Mouse (Mus musculus): ENCODE results near the gene Fam118b. TPM values are rescaled to one million over a fixed set of nuclear protein-coding genes. Genes with fewer than 3 reads are reported as not detected.
A peak's percentile ranks its signal among the peaks of the same experiment; 100 is the strongest.

Fam118b gene
- polyA plus RNA-seq, 1 experiment from 2014 or later: 58.2 TPM

DNA sequence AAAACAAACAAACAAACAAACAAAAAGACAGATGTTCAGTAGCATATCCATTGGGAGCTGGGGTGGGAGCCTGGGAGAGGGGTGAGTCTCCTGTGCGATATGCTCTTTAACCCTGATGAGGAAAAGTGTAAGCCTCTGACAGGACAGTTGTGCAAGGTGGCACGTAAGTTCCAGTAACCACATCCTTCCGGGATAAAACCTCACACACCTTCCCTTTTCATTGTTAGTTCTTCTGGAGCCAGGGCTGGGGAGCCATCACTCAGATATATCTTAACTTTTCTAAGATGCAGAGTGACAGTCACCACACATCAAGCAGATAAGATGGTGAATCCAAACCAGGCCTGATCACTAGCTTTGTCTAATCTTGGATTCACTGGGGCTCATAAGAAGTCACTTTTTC lies 73.6 kb downstream of the Fam118b start:
- no peak overlapping the region for H3K4me3 ChIP-seq (ENCODE audit: low read length)
- H3K27me3 ChIP-seq (replicated peaks; ENCODE audit: control insufficient read depth, insufficient read depth, low read length): no peaks in the 10 kb centered on the region
- H3K4me2 ChIP-seq (ENCODE audit: low read depth, low read length): no peak overlapping the region
- H3K9ac ChIP-seq (ENCODE audit: low read depth, low read length): no peak overlapping the region
- ATAC-seq: no peak
- no peaks in the 10 kb centered on the region; the same call in 1 of the 2 replicates for H3K36me3 ChIP-seq (ENCODE audit: control insufficient read depth, insufficient read depth, low read length)
- 95% methylated on average over 3 of the region's 3 CpGs for WGBS
- H3K27ac ChIP-seq (ENCODE audit: low read length): no peak overlapping the region
- H3K4me1 ChIP-seq (ENCODE audit: control insufficient read depth, insufficient read depth, low read length): no peaks in the 10 kb centered on the region
- H3K9me3 ChIP-seq (ENCODE audit: control insufficient read depth, low read length): no peaks in the 10 kb centered on the region

DNA sequence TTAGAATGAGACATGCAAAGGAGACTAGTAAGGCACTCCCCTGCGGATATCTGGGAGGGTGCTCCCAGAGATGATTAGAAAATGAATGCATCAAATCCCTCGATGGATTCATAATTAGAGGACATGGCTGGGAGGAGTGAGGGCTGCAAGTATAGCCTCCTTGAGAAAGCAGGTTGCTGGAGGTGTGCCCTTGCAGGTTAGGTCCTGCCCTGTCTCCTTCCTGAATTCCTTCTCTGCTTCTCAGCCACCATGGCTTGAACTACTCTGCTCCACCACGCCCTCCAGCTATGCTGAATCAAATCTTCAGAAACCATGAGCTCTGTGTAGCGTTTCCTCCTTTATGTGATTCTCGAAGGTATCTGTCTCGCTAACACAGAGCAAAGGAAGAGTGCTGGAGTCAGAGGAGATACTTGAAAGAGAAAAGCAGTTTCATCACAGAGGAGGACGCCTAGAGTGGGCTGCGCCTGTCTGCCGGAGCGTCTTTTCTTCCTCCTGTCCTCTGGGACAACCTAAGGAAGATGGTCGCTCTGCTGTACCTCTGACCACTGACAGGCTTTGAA lies 74.5 kb downstream of the Fam118b start:
- Histone ChIP-seq H3K9me3 (ENCODE audit: control insufficient read depth, low read length) (no peaks in the 10 kb centered on the region), H3K36me3 (ENCODE audit: control insufficient read depth, insufficient read depth, low read length) (peaks cover 7% of the 10 kb centered on the region; the same call in 1 of the 2 replicates), H3K4me3 (ENCODE audit: low read length) (no peak overlapping the region), H3K4me2 (ENCODE audit: low read depth, low read length) (no peak overlapping the region), H3K27ac (ENCODE audit: low read length) (no peak overlapping the region), H3K9ac (ENCODE audit: low read depth, low read length) (no peak overlapping the region), H3K27me3 (replicated peaks; ENCODE audit: control insufficient read depth, insufficient read depth, low read length) (no peaks in the 10 kb centered on the region), H3K4me1 (ENCODE audit: control insufficient read depth, insufficient read depth, low read length) (no peaks in the 10 kb centered on the region)
- ATAC-seq: no peak
- 85% methylated on average over 11 of the region's 11 CpGs for WGBS

DNA sequence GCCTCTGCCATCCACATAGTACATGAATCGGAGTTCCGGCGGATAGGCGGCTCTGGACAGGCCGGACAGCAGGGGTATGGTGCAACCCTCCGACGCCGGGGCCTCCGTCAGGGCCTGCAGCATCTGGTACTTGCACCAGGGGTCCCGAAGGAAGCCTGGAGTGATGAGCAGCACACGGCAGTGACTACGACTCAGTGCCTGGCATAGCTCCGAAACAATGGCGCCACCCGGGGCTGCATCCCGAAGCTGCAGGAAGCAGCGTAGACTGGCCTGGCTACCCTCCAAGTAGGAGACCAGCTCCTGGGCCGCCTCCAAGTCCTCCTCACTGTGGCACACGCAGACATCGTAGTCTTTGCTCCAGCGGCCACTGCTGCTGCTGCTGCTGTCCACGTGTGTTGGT lies 78.9 kb downstream of the Fam118b start:
- Histone ChIP-seq H3K36me3 (ENCODE audit: control insufficient read depth, insufficient read depth, low read length) (peaks cover 7% of the 10 kb centered on the region; the same call in 1 of the 2 replicates), H3K9ac (ENCODE audit: low read depth, low read length) (no peak overlapping the region), H3K27ac (ENCODE audit: low read length) (no peak overlapping the region), H3K4me2 (ENCODE audit: low read depth, low read length) (no peak overlapping the region), H3K27me3 (replicated peaks; ENCODE audit: control insufficient read depth, insufficient read depth, low read length) (no peaks in the 10 kb centered on the region), H3K4me3 (ENCODE audit: low read length) (no peak overlapping the region), H3K4me1 (ENCODE audit: control insufficient read depth, insufficient read depth, low read length) (no peaks in the 10 kb centered on the region), H3K9me3 (ENCODE audit: control insufficient read depth, low read length) (no peaks in the 10 kb centered on the region)
- 77% methylated on average over 22 of the region's 22 CpGs for WGBS
- ATAC-seq: no peak

GRCm38 (mm10) chr9:35187351-35187903 lies 80.2 kb downstream of the Fam118b start:
- peaks cover 7% of the 10 kb centered on the region; the same call in 1 of the 2 replicates for H3K36me3 ChIP-seq (ENCODE audit: control insufficient read depth, insufficient read depth, low read length)
- H3K4me3 ChIP-seq (ENCODE audit: low read length): no peak overlapping the region
- H3K4me1 ChIP-seq (ENCODE audit: control insufficient read depth, insufficient read depth, low read length): no peaks in the 10 kb centered on the region
- H3K9me3 ChIP-seq (ENCODE audit: control insufficient read depth, low read length): no peaks in the 10 kb centered on the region
- H3K4me2 ChIP-seq (ENCODE audit: low read depth, low read length): no peak overlapping the region
- H3K9ac ChIP-seq (ENCODE audit: low read depth, low read length): no peak overlapping the region
- ATAC-seq: no peak
- WGBS: 82% methylated on average over 10 of the region's 10 CpGs
- H3K27me3 ChIP-seq (replicated peaks; ENCODE audit: control insufficient read depth, insufficient read depth, low read length): no peaks in the 10 kb centered on the region
- no peak overlapping the region for H3K27ac ChIP-seq (ENCODE audit: low read length)

GRCm38 (mm10) chr9:35186430-35186829 lies 81.2 kb downstream of the Fam118b start:
- H3K27me3 ChIP-seq (replicated peaks; ENCODE audit: control insufficient read depth, insufficient read depth, low read length): no peaks in the 10 kb centered on the region
- no peak overlapping the region for H3K27ac ChIP-seq (ENCODE audit: low read length)
- no peaks in the 10 kb centered on the region for H3K9me3 ChIP-seq (ENCODE audit: control insufficient read depth, low read length)
- no peak overlapping the region for H3K4me2 ChIP-seq (ENCODE audit: low read depth, low read length)
- H3K4me3 ChIP-seq (ENCODE audit: low read length): no peak overlapping the region
- no peak overlapping the region for H3K9ac ChIP-seq (ENCODE audit: low read depth, low read length)
- no peak for ATAC-seq
- H3K36me3 ChIP-seq (ENCODE audit: control insufficient read depth, insufficient read depth, low read length): peaks cover 7% of the 10 kb centered on the region; the same call in 1 of the 2 replicates
- no peaks in the 10 kb centered on the region for H3K4me1 ChIP-seq (ENCODE audit: control insufficient read depth, insufficient read depth, low read length)
- WGBS: 71% methylated on average over 4 of the region's 4 CpGs

GRCm38 (mm10) chr9:35183359-35183758 lies 84.2 kb downstream of the Fam118b start:
- H3K9ac ChIP-seq (ENCODE audit: low read depth, low read length): no peak overlapping the region
- H3K36me3 ChIP-seq (ENCODE audit: control insufficient read depth, insufficient read depth, low read length): 0 out of 2 replicates have a peak, but pooled peaks cover 1% of the 10 kb centered on the region
- H3K9me3 ChIP-seq (ENCODE audit: control insufficient read depth, low read length): no peaks in the 10 kb centered on the region
- H3K4me2 ChIP-seq (ENCODE audit: low read depth, low read length): no peak overlapping the region
- H3K27ac ChIP-seq (ENCODE audit: low read length): no peak overlapping the region
- no peak for ATAC-seq
- 75% methylated on average over 5 of the region's 5 CpGs for WGBS
- no peaks in the 10 kb centered on the region for H3K4me1 ChIP-seq (ENCODE audit: control insufficient read depth, insufficient read depth, low read length)
- no peak overlapping the region for H3K4me3 ChIP-seq (ENCODE audit: low read length)
- H3K27me3 ChIP-seq (replicated peaks; ENCODE audit: control insufficient read depth, insufficient read depth, low read length): no peaks in the 10 kb centered on the region

DNA sequence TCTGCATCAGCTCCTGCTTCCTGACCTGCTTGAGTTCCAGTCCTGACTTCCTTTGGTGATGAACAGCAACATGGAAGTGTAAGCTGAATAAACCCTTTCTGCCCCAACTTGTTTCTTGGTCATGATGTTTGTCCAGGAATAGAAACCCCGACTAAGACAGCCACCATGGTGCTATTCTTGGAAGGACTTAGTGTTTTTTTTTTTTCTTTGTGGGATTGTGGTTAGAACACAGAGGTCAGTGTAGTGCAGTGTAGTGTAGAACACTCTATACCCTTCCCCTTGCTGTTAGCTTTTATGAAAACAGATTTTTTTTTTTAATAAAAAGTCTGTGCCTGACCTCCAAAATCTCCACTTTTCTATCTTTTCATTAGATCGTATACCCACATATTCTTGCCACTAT lies 84.8 kb downstream of the Fam118b start:
- no peak overlapping the region for H3K4me2 ChIP-seq (ENCODE audit: low read depth, low read length)
- 83% methylated on average over 2 of the region's 2 CpGs for WGBS
- H3K9ac ChIP-seq (ENCODE audit: low read depth, low read length): no peak overlapping the region
- no peak overlapping the region for H3K4me3 ChIP-seq (ENCODE audit: low read length)
- no peaks in the 10 kb centered on the region for H3K27me3 ChIP-seq (replicated peaks; ENCODE audit: control insufficient read depth, insufficient read depth, low read length)
- H3K27ac ChIP-seq (ENCODE audit: low read length): no peak overlapping the region
- no peaks in the 10 kb centered on the region for H3K9me3 ChIP-seq (ENCODE audit: control insufficient read depth, low read length)
- ATAC-seq: no peak
- no peaks in the 10 kb centered on the region for H3K4me1 ChIP-seq (ENCODE audit: control insufficient read depth, insufficient read depth, low read length)
- H3K36me3 ChIP-seq (ENCODE audit: control insufficient read depth, insufficient read depth, low read length): no peaks in the 10 kb centered on the region

- Histone ChIP-seq H3K4me3 (ENCODE audit: low read length) (peak overlapping the region; percentile 68), H3K36me3 (ENCODE audit: control insufficient read depth, insufficient read depth, low read length) (no peaks in the 10 kb centered on the region), H3K9ac (ENCODE audit: low read depth, low read length) (no peak overlapping the region), H3K4me2 (ENCODE audit: low read depth, low read length) (peak overlapping the region; percentile 51), H3K27ac (ENCODE audit: low read length) (no peak overlapping the region), H3K9me3 (ENCODE audit: control insufficient read depth, low read length) (no peaks in the 10 kb centered on the region), H3K27me3 (replicated peaks; ENCODE audit: control insufficient read depth, insufficient read depth, low read length) (no peaks in the 10 kb centered on the region), H3K4me1 (ENCODE audit: control insufficient read depth, insufficient read depth, low read length) (peaks cover 5% of the 10 kb centered on the region; the same call in 1 of the 2 replicates)
- WGBS: 48% methylated on average over 14 of the region's 14 CpGs
- ATAC-seq: no peak; the same call in 1 of the 2 replicates
These were observed 91.4 kb downstream of the Fam118b start for GRCm38 (mm10) chr9:35176124-35176659.

DNA sequence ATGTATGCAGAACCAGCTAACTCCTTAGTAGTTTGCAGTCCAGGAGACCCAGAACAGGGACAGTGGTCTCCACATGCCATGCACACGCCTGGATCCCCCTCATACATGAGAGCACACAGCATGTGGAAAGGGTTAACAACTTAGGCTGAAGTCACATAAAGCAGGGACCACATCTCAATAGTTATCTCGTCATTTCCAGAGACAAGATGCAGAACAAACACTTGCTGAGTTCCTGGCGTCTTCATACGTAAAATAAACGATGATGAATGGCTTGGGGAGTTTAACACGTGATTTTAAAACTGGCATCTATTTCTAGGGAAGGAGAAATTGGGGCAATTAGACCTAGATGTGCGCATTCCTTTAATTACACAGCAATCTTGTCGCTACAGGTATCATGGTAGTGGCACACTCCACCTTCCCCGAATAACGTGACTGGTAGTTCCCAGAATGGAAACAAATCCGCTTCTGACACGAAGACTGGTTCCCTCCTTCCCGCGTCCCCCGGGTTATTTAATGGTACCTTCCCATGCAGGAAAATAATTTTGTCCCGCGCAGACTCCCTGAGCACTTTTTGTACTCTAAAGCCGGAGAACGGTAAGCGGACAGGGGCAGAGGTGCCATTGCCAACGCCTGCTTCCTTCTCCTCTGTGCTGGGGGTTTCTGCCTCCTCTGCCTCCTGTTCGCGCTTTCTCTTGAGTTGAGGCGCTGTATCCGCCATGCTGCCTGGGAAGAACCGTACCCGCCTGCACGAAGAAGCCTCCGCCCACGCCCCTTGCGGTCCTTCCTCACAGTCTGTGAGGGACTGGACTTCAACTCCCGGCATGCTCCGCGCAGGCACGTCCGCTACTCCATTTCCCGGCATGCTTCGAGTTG lies 92.1 kb downstream of the Fam118b start, which contains the start of gene Dcps:
Gene Dcps, minus strand, starts transcription at position 811 of the 873 bp plus-strand sequence.
- ATAC-seq: peak; percentile 99
- Histone ChIP-seq H3K27me3 (replicated peaks; ENCODE audit: control insufficient read depth, insufficient read depth, low read length) (no peaks in the 10 kb centered on the region), H3K9ac (ENCODE audit: low read depth, low read length) (peak within 1 kb of the TSS; percentile 77), H3K4me2 (ENCODE audit: low read depth, low read length) (peak within 1 kb of the TSS; percentile 88), H3K36me3 (ENCODE audit: control insufficient read depth, insufficient read depth, low read length) (no peaks in the 10 kb centered on the region), H3K4me1 (ENCODE audit: control insufficient read depth, insufficient read depth, low read length) (peaks cover 5% of the 10 kb centered on the region; the same call in 1 of the 2 replicates), H3K4me3 (ENCODE audit: low read length) (peak within 1 kb of the TSS; percentile 68), H3K27ac (ENCODE audit: low read length) (peak within 1 kb of the TSS; percentile 81), H3K9me3 (ENCODE audit: control insufficient read depth, low read length) (no peaks in the 10 kb centered on the region)
- WGBS: under 1% methylated on average over 38 of the region's 38 CpGs

Measured in intestine, embryonic 16.5 days (tissue).